Mouse (Mus musculus) megakaryocyte, embryonic 14.5 days (primary cell): ENCODE data around the gene Sparc.

ENCODE experiments used
- FLI1 ChIP-seq: IDR thresholded peaks from 2 replicates; pipeline ENCODE4 v1.6.1; 2012; ENCODE audit warnings: low read length, inconsistent platforms, mixed read lengths
- GATA1 ChIP-seq: IDR thresholded peaks from 3 replicates; pipeline ENCODE4 v1.6.1; 2012; ENCODE audit warnings: mixed read lengths, low read length, inconsistent platforms, borderline replicate concordance

DNA sequence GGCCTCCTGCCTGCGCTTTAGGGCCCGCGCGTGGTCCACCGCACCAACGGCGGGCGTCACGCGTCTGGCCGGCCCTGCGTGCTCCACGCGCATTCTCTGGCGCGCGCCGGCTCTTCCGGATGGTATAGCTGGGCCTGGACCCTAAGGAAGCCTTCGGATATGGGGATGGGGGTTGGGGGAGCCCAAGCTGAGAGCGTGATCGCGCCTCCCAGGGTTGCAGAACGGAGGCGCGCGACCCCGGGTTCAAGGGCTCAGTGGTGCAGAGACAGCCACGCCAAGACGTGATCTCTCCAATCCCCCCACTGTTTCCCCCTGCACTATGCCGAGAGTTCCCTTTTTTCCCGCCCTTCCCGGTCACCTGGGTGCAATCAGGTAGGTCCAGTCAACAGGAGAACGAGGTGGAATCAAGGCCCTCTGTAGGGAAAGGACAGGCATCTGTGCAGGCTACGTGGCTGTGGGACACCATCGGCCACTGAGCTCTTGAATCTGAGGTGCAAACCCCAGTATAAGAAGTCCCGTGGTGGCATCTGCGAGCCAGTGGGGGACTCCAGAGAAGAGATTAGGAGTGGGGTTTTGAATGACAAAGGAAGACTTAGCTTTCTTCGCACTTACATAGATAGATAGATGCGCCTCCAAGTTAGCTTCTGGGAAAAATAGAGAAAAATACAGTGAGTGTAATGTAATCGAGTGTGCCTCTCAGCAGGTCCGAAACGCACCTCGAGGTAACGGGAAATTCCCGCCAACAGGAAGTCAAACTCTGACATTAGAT, 47.1 kb upstream of the Sparc start:
- no peak for TF ChIP-seq GATA1
- TF ChIP-seq FLI1 = no peak
